Mouse (Mus musculus) right cerebral cortex, adult 18-20 months (tissue): ENCODE data around the gene Krt14.

Experiments
- DNase-seq: peaks from one replicate; pipeline ENCODE4 v3.0.0; 2022; ENCODE audit warnings: mixed read lengths

Gene Krt14

DNA sequence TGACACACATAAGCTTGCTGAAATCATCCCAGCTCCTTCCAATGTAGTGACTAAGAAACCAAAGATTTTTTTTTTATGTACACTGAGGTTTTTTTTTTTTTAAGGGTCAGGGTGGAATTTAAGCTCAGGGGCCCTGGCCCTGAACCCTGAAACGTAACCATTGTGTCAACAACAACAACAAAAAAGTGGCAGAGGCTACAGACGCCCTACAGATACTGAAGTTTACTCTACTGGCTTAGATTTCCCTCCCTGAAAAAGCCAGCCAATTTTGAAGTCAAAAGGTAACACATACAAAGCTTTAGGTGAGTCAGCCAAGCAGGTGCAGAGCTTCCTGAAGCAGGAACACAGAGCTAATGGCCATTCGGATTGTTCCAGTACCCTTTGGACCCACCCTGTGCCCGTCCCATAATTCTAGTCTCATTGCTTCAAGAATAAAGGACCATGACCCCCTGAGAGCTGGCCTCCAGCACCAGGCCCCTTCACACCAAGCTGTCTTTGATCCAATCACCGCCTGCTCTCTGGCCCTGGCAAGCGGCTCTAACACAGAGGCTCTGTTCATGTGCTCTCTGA lies 49.4 kb downstream of the Krt14 start:
- no peak for DNase-seq

DNA sequence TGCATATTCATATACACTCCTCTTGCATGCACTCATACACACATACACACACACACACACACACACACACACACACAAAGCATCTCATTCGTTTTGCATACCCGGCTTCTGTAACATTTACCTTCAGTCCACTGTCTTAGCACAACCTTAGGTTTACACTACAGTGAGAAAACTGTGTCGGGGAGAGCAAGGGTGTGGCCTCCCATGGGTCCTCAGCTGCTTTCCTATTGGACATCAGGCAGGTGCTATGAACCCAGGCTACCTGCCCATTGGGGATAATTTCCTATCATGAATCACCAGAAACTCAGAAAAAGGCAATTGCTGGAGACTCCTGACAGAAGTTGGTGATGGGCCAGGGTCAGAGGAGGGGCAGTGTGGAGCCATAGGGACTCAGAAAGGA lies 50.0 kb downstream of the Krt14 start:
- DNase-seq, result no peak

DNA sequence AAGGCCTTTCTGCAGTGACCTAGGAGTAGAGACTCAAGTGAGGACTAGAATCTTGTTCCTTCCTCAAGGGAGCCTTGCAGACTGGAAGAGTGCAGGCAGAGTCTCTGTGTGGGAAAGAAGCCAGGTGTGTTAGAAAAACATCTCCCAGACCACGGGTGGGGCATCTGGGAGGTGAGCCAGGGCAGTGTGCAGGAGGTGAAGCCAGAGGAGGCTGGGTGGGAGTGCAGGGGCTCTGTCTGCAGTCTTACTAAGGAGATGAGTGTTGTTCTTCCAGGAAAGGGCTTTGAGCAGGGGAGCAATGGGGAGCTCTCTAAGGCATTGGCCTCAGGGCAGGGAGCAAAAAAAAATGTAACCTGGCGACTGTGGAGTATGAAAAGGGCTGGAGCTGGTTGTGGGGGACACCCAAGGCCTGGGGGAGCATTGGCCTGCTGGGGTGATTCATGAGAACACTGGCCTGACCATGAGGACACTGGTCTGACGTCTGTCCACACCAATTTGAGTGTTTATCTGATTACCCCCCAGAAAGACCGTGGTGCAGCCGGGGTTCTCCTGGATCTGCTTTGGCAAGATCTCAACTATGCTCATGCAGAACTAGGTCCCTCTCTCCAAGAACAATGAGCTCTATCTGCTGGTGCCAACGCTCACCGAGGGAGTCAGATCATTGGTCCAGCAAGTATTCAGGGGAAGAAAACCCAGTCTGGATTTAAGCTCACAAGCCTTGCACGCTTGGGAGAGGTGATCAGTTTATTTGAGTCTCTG lies 51.7 kb downstream of the Krt14 start:
- no peak for DNase-seq
